Mouse (Mus musculus) embryonic facial prominence, embryonic 14.5 days (tissue): ENCODE data around the gene Atrip. TPM values are rescaled to one million over a fixed set of nuclear protein-coding genes. Genes with fewer than 3 reads are reported as not detected.

Experiments
- ATAC-seq: fragments of 200-750 bp; cut with Nextera tagmentation; 2 replicates; pipeline ENCODE4 v1.8.0; 2017; ENCODE audit warnings: low read depth, moderate number of reproducible peaks, moderate TSS enrichment
- DNase-seq: peaks from one replicate; pipeline ENCODE4 v3.0.0-alpha.2; 2015; ENCODE audit warnings: low spot score
- H3K27ac ChIP-seq: fragments of 300-500 bp; sonication (generic); replicated peaks from 2 replicates; pipeline ENCODE4 v1.5.1; 2014; ENCODE audit warnings: low read depth, mild to moderate bottlenecking, low read length, moderate library complexity
- H3K27me3 ChIP-seq: fragments of 300-500 bp; sonication (generic); replicated peaks from 2 replicates; pipeline ENCODE4 v1.6.1; 2014; ENCODE audit warnings: low read length; ENCODE audit not compliant: control insufficient read depth, insufficient read depth
- H3K36me3 ChIP-seq: fragments of 300-500 bp; sonication (generic); 2 replicates; pipeline ENCODE4 v1.6.1; 2014; ENCODE audit warnings: low read length, mixed read lengths; ENCODE audit not compliant: control insufficient read depth, insufficient read depth
- H3K4me1 ChIP-seq: fragments of 300-500 bp; sonication (generic); 2 replicates; pipeline ENCODE4 v1.6.1; 2014; ENCODE audit warnings: antibody characterized with exemption, low read length; ENCODE audit not compliant: control insufficient read depth, insufficient read depth
- H3K4me2 ChIP-seq: fragments of 300-500 bp; sonication (generic); 2 replicates; pipeline ENCODE4 v1.6.1; 2014; ENCODE audit warnings: low read depth, mild to moderate bottlenecking, low read length, moderate library complexity, mixed read lengths
- H3K4me3 ChIP-seq: fragments of 300-500 bp; sonication (generic); 2 replicates; pipeline ENCODE4 v1.5.1; 2014; ENCODE audit warnings: low read depth, mild to moderate bottlenecking, low read length
- H3K9ac ChIP-seq: fragments of 300-500 bp; sonication (generic); 2 replicates; pipeline ENCODE4 v1.6.1; 2014; ENCODE audit warnings: low read depth, mild to moderate bottlenecking, low read length, moderate library complexity, mixed read lengths
- H3K9me3 ChIP-seq: fragments of 300-500 bp; sonication (generic); 2 replicates; pipeline ENCODE4 v1.6.1; 2016; ENCODE audit warnings: low read length; ENCODE audit not compliant: control insufficient read depth
- WGBS: fragments of 180-500 bp; shearing (Covaris S2); extraction: QIAGEN DNeasy Blood & Tissue Kit; methylation state at CpG from one replicate; pipeline ENCODE4 v1.1.7; 2014; 5-methylcytosine and 5-hydroxymethylcytosine counted together
- polyA plus RNA-seq: library from polyadenylated mRNA; unstranded; fragments of >200 nt; fragmentation: Nextera tagmentation; extraction: Ambion mirVana; gene quantifications from 2 replicates; pipeline ENCODE4 v1.2.1, GENCODE M21; 2014

Gene Atrip
- polyA plus RNA-seq, 1 experiment from 2014 or later = 19.5 TPM

DNA sequence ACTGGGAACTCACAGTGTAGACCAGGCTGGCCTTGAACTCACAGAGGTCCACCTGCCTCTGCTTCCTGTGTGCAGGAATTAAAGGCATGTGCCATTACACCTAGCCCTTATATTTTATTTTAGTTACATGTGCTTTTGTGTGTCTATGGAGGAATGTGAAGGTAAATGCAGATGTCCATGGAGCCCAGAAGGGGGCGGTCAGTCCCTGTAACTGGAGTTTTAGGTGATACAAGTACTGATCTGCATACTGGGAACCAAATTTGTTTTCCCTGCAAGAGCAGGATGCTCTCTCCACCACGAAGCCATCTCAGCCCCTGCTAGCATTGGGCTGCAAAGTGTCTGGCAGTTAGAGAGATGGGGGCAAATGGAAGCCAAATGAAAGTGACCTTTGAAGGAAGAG lies 11.0 kb upstream of the Atrip start:
- no peaks in the 10 kb centered on the region for H3K27me3 ChIP-seq
- H3K9me3 ChIP-seq = no peaks in the 10 kb centered on the region
- H3K4me2 ChIP-seq = no peak overlapping the region
- no peak overlapping the region for H3K4me3 ChIP-seq
- H3K9ac ChIP-seq = no peak overlapping the region
- DNase-seq (peak; percentile 64), ATAC-seq (no peak)
- 12% methylated on average over 2 of the region's 2 CpGs for WGBS
- H3K27ac ChIP-seq = no peak overlapping the region
- H3K4me1 ChIP-seq = peaks cover 14% of the 10 kb centered on the region
- H3K36me3 ChIP-seq = peaks cover 17% of the 10 kb centered on the region

GRCm38 (mm10) chr9:109082124-109082800 lies 8.3 kb upstream of the Atrip start, which contains the start of the genes Ccdc51 and Tma7:
TSS of gene Ccdc51 (plus strand) at chr9:109082493.
TSS of gene Tma7 (minus strand) at chr9:109082587.
- Histone ChIP-seq H3K36me3 (peaks cover 28% of the 10 kb centered on the region), H3K4me3 (peak within 1 kb of the TSS; percentile 81), H3K4me2 (peak within 1 kb of the TSS; percentile 88), H3K9ac (peak within 1 kb of the TSS; percentile 84), H3K9me3 (no peaks in the 10 kb centered on the region), H3K4me1 (peaks cover 14% of the 10 kb centered on the region), H3K27me3 (no peaks in the 10 kb centered on the region), H3K27ac (peak within 1 kb of the TSS; percentile 65)
- DNase-seq = peak; percentile 96
- under 1% methylated on average over 37 of the region's 37 CpGs for WGBS
- peak; percentile 98 for ATAC-seq

GRCm38 (mm10) chr9:109081749-109082123 lies 7.8 kb upstream of the Atrip start:
- H3K36me3 ChIP-seq = peaks cover 28% of the 10 kb centered on the region
- no peaks in the 10 kb centered on the region for H3K27me3 ChIP-seq
- H3K4me3 ChIP-seq = peak overlapping the region; percentile 81
- ATAC-seq = peak; percentile 10; the same call in 1 of the 2 replicates
- 5% methylated on average over 11 of the region's 11 CpGs for WGBS
- H3K27ac ChIP-seq = peak overlapping the region; percentile 65; the same call in 1 of the 2 replicates
- no peaks in the 10 kb centered on the region for H3K9me3 ChIP-seq
- DNase-seq = no peak
- H3K9ac ChIP-seq = peak overlapping the region; percentile 84
- H3K4me1 ChIP-seq = peaks cover 14% of the 10 kb centered on the region
- H3K4me2 ChIP-seq = peak overlapping the region; percentile 88

DNA sequence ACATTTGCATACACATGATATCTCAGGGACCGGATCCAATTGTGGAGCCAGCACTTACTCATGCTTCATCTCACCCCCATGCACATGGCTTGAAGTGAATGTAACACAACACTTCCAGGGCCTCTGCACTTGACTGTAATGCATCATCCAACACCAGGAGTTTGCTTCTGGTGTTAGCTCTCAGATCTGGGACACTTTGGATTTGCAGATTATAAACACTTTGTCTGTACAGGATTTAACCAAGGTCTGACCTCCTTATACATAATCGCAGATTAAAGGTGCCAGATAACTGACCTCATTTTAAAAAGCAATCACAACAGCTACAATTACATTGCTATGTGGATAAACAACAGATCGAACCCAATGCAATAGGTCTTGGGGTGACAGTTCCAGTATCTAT lies 6.6 kb upstream of the Atrip start:
- 98% methylated on average over 3 of the region's 3 CpGs for WGBS
- Histone ChIP-seq H3K9me3 (no peaks in the 10 kb centered on the region), H3K4me3 (no peak overlapping the region), H3K9ac (no peak overlapping the region), H3K27ac (no peak overlapping the region), H3K4me1 (peaks cover 14% of the 10 kb centered on the region), H3K36me3 (peaks cover 28% of the 10 kb centered on the region), H3K27me3 (no peaks in the 10 kb centered on the region), H3K4me2 (peak overlapping the region; percentile 88; the same call in 1 of the 2 replicates)
- DNase-seq (no peak), ATAC-seq (no peak)

DNA sequence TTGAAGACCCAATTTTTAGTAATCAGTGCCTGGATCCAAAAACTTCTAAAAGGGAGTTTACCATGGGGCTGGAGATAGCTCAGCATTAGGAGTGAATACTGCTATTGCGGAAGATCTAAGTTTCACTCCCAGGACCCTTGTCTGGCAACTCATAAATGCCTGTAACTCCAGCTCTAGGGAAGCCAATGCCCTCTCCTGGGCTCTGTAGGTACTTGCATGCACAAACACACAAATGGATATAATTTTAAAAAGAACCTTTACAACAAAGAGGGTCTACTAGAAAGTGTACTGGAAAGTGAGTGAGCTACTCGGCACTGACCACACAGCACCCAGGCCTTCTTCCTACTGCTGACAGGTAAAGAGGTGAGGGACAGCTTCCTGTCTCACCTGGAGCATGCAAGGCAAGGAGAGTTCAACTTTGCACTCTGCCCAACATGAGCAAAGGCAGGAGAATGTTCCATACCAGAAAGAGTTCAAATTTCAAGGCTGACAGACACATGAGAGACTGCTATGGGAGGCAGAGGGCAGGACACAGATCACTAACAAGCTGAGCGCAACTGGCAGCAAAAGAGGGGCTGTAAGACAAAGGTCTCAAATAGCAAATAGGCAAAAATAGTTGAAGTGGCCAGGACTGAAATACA lies 5.7 kb downstream of the Atrip start:
- Histone ChIP-seq H3K4me1 (peaks cover 10% of the 10 kb centered on the region; the same call in 1 of the 2 replicates), H3K4me3 (no peak overlapping the region), H3K9me3 (no peaks in the 10 kb centered on the region), H3K4me2 (no peak overlapping the region), H3K27ac (no peak overlapping the region), H3K9ac (no peak overlapping the region), H3K36me3 (peaks cover 86% of the 10 kb centered on the region), H3K27me3 (no peaks in the 10 kb centered on the region)
- no peak for ATAC-seq
- WGBS = 90% methylated on average over 3 of the region's 3 CpGs
- DNase-seq = no peak

DNA sequence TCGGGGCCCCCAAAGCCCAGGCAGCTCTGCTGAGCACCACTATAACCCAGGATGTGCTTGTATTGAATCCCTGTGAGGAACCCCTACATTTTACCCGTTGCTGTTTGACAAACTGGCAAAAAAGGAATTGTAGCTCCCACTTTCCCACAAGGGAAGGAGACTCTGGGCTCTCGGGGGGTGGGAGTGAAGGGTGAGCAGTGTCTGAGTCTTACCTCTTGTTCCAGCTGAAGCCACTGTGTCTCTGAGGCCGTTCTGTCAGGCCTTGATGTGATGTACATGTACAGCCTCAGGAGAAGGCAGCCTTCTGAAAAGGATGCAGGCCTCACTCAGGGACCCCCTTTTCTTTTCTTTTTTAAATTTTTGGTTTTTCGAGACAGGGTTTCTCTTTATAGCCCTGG lies 13.0 kb downstream of the Atrip start:
- Histone ChIP-seq H3K27ac (no peak overlapping the region), H3K4me3 (no peak overlapping the region), H3K9ac (no peak overlapping the region), H3K4me1 (peaks cover 5% of the 10 kb centered on the region; the same call in 1 of the 2 replicates), H3K27me3 (no peaks in the 10 kb centered on the region), H3K4me2 (no peak overlapping the region), H3K36me3 (peaks cover 76% of the 10 kb centered on the region), H3K9me3 (no peaks in the 10 kb centered on the region)
- no peak for DNase-seq
- WGBS = 89% methylated on average over 5 of the region's 5 CpGs
- no peak for ATAC-seq

DNA sequence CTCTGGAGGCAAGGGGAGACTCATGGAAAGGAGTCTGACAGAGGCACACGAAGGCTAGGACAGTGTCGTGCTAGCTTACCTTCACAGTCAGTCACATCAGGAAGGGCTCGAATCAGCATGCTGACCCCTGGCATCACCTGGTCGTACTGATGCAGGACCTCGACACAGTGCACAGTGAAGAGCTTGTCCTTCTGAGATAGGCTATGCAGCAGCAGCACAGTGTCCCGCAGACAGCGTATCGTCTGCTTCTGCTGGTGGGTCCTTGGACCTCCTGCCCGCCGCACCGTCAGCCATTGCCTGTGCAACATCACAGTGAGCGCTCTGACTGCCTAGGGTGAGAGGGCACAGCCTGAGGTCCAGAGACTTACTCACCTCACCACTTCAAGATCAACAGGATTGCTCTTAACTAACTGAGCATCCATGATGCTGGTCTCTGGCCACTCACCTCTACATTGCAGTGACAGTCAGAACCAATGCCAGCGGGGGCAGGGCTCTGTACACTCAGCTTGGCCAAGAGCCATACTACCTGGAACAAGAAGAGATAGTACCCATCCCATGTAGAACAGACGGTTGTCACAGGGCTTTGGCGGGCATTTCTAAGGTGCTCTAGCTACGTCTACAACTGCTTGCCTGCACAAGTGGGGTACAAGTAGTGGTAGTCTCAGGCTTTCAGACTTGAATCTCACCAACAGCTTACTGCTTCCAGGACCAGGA lies 13.6 kb downstream of the Atrip start:
- WGBS = 93% methylated on average over 16 of the region's 16 CpGs
- H3K27ac ChIP-seq = peak overlapping the region; percentile 84; the same call in 1 of the 2 replicates

GRCm38 (mm10) chr9:109059136-109059903 lies 14.6 kb downstream of the Atrip start, which contains the start of gene Trex1:
TSS of gene Trex1 (minus strand) at chr9:109059734.
- Histone ChIP-seq H3K4me3 (peak within 1 kb of the TSS; percentile 36), H3K9me3 (no peaks in the 10 kb centered on the region), H3K4me1 (peaks cover 11% of the 10 kb centered on the region), H3K4me2 (peak within 1 kb of the TSS; percentile 62), H3K27ac (peak within 1 kb of the TSS; percentile 84), H3K36me3 (peaks cover 63% of the 10 kb centered on the region), H3K9ac (peak within 1 kb of the TSS; percentile 61), H3K27me3 (no peaks in the 10 kb centered on the region)
- WGBS = 8% methylated on average over 15 of the region's 15 CpGs
- ATAC-seq (peak; percentile 91), DNase-seq (peak; percentile 91)

More for the DNA sequence above, 13.6 kb downstream of the Atrip start:
- Histone ChIP-seq H3K4me1 (peaks cover 7% of the 10 kb centered on the region), H3K4me3 (no peak overlapping the region), H3K9ac (0 out of 2 replicates have a peak overlapping the region, but pooled peaks have one; percentile 61), H3K4me2 (no peak overlapping the region), H3K9me3 (no peaks in the 10 kb centered on the region), H3K36me3 (peaks cover 73% of the 10 kb centered on the region), H3K27me3 (no peaks in the 10 kb centered on the region)
- ATAC-seq (no peak), DNase-seq (no peak)
